Mouse (Mus musculus): ENCODE measurements around the gene Rnaseh2c. TPM values are rescaled to one million over a fixed set of nuclear protein-coding genes. Genes with fewer than 3 reads are reported as not detected.
A peak's percentile ranks its signal among the peaks of the same experiment; 100 is the strongest.

The Rnaseh2c gene
- total RNA-seq, 2 experiments from 2014 or later = 94.6 to 116 TPM

DNA sequence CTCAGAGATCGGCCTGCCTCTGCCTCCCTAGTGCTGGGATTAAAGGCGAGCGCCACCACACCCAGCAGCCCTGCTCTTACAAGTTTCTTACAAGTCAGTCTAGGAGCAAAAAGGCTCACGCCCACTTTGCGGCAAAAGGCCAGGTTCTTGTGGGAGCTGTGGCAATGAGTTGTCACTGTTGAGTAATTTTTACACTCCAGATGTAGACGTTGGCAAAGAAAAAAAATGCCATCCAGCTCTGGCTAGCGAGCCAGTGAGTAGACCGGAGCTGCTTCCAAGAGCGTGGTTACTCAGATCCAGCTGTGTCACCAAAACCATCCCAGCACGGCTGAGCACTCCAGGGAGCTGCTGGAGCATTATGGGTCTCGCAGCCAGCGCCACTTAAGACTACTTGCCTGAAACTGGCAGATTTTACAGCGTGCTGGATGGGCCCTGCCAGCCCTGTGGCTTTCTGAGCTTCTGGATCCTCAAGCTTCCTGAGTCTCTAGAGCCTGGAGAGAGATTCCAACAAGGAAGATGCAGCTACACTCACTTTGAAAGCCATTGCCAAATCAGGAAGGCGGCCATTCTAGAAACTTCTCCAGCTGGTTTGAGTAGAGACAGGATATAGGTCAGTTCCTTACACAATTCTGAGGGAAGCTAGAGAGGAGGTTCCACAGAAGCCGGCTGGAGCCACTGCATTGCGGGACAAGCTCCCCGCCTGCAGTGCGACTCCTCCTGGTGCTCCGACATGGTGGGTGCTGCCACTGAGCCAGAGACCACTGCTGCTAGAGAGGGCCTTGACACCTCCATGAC, 29.1 kb upstream of the Rnaseh2c start:
- peak; percentile 41 for ATAC-seq (ENCODE audit: poor library complexity, severe bottlenecking)

DNA sequence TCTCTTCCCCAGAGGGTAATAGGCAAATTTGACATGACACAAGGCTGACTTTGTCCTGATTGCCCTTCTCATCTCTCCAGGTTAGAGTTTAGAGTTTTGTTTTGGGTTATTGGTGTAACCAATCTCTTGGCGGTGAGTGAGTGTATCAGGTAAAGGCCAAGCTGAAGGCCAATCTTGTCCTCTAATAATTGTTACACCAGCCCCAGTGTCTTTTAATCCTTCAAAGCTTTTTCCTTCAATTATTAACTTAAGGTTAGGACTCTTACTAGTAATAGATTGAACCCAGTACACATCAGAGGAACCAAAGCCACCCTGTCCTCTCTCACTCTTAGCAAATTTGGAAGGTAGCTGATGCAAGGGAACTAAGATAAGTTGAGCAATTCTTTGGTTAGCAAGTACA, 26.3 kb upstream of the Rnaseh2c start:
- ATAC-seq (ENCODE audit: poor library complexity, severe bottlenecking) = no peak

DNA sequence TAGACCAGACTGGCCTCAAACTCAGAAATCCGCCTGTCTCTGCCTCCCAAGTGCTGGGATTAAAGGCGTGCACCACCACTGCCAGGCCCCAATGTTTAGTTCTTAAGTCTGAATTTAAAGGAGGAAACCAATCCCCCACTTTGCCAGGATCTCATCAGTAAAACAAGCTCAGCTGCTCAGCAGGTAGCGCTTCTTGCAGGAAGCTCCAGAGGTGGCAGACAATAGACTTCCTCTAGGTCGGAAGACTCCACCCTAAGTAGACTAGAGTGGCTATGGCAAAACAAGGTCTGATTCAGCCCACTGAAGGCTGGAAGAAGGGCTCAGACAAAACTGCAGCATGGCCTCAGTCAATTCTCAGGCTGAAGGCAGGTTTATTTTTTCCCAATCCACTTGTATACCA, 21.7 kb upstream of the Rnaseh2c start:
- ATAC-seq (ENCODE audit: poor library complexity, severe bottlenecking) = no peak

DNA sequence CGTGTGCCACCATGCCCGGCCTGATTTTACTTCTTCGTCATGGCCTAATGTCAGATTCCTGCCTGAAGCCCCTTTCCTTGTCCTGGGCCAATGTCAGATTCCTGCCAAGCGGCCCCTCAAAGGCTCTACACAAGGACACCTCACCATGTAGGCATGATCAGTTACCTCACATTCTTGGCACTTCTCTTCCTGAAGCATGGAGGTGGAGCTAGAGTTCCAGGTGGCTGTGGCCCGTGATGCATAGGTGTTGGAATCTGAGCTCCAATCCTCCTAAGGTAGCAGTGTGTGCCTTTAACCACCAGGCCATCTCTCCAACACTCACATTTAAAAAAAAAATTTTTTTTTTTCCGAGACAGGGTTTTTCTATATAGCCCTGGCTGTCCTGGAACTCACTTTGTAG, 20.9 kb upstream of the Rnaseh2c start:
- no peak for ATAC-seq (ENCODE audit: poor library complexity, severe bottlenecking)

DNA sequence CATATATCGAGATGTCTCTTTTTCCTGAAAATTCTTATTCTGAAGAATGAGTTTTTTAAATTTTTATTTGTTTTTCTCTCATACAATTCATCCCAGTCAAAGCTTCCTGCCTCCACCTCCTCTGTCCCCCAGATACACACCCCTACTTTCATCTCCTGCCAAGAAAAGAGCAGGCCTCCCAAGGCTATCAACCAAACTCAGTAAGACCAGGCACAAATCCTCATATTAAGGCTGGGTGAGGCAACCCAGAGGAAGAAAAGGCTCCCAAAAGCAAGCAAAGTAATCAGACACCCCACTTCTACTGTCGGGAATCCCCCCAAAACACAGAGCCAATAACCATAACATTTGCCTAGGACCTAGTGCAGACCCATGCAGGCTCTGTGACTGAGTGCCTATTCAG, 19.7 kb upstream of the Rnaseh2c start:
- no peak for ATAC-seq (ENCODE audit: poor library complexity, severe bottlenecking)

DNA sequence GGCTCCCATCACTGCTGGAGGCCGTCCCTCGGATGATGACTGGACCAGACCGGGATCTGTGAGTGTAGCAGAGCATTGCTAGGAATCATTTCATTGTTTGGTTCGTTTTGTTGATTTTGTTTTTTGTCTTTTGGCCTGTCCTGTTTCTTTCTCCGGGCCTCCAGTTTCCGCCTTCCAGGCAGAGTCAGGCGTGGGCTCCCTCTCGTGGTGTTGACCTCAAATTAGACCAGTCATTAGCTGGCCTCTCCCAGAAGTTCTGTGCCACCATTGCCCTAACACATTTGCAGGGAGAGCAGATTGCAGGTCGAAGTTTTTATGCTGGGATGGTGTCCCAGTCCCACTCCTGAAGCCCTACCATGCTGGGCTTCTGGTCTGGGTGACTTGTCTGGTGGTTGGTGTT, 12.5 kb upstream of the Rnaseh2c start:
- no peak for ATAC-seq (ENCODE audit: poor library complexity, severe bottlenecking)

DNA sequence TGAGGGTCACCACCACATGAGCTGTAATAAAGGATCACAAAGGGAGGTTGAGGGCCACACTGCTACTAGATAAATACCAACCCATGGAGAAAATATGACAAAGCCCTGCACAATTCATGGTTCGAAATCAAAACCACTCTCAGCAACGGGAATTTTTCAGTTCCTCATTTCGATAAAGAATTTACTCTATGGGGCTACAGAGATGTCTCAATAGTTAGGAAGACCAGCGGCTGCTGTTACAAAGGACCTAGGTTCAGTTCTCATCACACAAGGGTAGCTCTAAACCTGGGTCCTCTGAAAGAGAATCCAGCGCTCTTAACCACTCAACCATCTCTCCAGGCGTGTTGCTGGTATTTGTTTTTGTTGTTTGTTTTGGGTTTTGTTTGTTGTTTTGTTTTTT, 9.8 kb upstream of the Rnaseh2c start:
- ATAC-seq (ENCODE audit: poor library complexity, severe bottlenecking) = no peak

DNA sequence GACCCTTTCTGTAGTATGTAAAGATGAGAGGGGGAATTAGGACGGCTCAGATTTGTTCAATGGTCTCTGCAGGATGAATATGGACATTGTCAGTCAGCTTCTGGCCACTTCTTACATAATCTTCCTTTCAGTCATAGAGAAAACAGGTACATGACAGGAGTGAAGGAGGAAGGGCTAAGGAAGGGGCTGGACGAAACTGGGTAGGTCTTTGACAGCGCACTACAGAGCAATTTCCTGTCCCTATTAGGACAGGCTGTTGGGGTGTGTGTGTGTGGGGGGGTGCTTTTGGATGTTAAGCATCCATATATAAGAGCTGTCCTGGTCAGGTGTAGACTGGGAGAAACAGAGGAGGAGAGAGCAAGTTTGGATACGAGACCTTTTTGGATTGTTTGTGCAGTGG, 2.4 kb upstream of the Rnaseh2c start:
- ATAC-seq (ENCODE audit: poor library complexity, severe bottlenecking) = peak; percentile 78

DNA sequence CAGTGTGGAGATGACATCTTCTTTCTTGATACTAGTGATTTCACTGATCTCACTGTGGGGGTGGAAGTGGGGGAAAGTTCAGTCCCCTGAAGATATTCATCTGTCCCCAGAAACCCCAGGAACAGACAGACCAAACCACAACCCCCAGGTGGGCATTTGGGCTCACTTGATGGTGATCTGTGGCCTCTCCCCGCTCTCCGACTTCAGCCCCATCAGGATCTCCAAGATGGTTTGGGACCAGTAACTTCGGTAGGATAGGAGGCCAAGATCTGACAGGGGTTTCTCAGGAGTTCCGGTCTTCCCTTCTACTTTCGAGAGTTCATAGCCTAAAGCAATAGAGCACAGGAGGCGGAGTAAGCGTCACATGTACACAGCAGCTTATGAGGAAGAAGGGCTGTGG, 2.0 kb downstream of the Rnaseh2c start:
- ATAC-seq (ENCODE audit: poor library complexity, severe bottlenecking) = no peak

DNA sequence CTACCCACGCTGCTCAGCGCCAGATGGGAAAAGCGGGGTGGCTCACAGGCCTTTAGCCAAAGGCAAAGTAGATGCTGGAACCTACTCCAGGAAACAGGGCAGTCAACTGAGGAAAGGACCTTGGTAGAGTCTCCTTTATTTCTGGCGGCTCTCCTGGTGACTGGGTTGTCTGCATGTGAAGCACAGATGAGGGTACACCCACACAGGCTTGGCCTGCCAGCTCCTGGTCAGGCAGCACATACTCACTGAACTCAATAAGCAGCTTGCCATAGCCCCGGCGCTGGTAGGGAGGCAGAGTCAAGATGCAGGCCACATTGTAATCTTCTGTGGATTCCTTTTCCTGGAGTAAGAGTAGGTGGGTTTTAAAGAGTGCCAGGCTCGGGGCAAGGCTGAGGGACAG, 3.5 kb downstream of the Rnaseh2c start:
- ATAC-seq (ENCODE audit: poor library complexity, severe bottlenecking) = no peak

DNA sequence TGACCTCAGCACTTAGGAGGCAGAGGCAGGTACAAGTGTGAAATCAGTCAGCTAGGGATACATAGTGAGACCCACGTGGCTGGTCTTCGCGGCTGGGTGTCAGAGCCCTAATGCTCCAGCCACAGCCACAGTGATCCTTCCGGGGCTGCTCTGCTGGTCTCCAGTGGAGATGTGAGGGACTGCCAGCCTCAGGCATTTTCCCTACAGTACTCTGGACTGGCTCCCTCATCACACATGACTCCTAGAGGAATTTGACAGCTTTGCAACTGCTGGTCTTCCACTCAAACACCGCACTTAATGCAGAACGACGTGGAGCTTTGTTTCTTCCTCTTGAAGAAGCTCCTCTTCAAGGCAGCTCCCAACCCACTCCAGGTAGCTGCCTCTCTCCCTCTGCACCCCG, 4.5 kb downstream of the Rnaseh2c start:
- no peak for ATAC-seq (ENCODE audit: poor library complexity, severe bottlenecking)

DNA sequence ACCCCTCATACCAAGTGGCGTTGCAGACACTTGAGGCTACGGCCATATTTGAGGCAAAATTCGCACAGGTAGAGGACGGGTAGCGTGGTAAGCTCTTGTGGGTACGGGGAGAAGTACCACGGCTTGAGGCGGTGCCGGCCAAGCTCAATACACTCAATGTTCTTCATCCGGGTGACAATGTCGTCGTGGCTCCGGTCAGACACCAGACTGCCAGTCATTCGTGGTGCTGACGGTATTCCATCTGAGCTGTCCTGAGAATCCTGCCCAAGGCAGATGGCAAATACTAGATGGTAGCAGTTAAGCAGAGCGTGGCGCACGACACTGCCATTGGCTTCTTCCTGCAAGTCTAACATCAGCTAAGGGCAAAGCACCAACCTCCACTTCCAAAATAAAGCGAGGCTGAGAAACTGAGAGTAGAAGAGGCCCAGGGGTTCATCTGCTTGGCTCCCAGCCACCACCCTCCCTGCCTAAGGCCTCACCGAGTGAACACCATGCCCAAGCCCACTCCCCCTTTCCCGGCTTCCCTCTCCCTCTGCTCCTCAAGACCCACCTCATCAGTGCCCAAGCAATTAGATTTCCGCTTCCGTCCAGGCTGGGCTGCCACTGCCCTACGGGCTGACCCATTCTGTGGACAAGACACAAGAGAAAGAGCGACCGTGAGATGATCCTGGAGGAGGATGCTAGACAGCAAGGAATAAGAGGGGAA, 6.2 kb downstream of the Rnaseh2c start:
- no peak for ATAC-seq (ENCODE audit: poor library complexity, severe bottlenecking)

DNA sequence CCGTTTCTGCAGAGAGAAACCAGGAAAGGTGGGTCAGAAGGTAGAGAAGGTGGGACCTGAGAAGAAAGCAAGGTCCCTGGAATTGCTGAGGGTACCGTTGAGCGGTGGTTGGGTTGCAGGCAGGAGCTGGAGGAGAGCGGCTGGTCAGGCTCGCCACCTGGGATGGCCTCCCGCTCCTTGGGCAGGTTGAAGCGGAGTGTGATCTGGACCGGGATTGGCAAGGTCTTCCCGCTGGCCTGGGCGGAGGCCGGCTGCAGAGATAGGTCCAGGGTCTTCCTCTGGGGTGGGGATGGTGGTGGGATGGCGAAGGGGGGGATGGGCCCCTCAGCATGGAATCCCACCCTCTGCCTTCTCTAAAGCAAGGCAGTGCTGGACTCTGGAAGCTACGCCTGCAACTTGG, 7.0 kb downstream of the Rnaseh2c start:
- no peak for ATAC-seq (ENCODE audit: poor library complexity, severe bottlenecking)

DNA sequence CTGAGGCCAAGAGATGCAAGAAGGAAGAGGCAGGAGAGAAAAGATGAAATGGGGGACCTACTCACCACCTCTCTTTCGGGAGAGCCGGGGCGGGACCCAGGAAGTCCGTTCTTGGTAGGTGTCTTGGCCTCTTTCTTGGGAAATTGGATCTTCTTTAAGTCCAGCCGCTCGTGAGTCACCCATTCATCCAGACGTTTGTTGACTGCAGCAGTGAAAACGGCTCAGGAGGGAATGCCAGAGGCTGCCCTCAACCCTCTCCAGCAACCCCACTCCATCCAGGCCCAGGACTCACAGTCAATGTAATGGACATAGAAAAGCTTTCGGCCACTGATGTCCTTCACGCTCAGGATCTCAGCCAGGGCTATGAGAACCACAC, 7.5 kb downstream of the Rnaseh2c start:
- ATAC-seq (ENCODE audit: poor library complexity, severe bottlenecking) = no peak

DNA sequence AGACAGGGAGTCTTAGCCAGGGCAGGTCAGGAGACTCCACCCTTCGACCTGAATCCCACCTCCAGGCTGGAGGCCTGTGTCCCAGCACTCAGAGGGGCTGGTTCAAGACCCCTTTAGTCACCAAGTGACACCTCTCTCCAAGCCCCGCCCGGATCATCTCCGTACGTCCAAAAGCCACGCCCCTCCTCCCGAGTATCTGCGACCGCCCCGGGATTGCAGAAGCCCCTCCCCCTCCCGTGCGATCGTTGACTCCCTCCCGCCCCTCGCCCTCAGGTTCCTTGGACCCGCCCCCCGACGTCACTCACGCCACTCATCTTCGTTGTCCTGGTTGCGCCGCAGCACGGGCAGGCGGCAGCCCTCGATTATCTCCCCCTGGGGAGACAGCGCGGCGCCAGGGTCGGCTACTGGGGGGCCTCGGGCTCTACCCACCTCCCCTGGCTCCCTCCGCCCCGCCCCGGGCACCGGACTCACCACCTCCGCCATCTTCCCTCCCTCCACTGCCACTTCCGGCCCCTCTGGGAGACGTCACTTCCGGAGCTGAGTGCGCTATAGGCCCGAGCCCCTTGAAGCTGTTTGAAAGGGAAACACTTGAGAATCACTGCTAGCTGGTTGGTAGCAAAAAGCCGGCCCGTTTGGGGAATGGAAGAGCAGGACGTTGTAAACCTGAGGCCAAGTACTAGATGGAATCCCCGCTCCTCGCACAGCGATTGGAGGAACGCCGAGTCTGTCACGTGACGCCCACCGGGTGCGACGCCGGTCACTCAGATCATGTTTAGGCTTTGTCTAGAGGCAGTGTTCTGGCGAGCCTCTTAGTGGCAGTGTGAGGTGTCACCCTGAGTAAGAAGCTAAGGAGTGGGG, 8.1 kb downstream of the Rnaseh2c start, which contains the start of gene Kat5:
Kat5 (minus strand) TSS at position 691 of the 858 bp plus-strand sequence.
- peak; percentile 91 for ATAC-seq (ENCODE audit: poor library complexity, severe bottlenecking)

DNA sequence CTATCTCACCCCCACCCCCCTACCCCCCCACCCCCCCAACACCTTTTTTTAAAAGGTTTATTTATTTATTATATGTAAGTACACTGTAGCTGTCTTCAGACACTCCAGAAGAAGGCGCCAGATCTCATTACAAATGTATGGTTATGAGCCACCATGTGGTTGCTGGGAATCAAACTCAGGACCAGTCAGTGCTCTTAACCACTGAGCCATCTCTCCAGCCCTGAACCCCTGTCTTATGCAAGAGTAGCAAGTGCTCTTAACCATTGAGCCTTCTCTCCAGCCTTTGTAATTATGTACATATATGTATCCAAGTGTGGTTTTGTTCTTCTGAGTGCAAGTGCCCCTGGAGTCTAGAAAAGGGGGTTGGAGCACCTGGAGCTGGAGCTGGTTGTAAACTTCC, 10.3 kb downstream of the Rnaseh2c start:
- no peak for ATAC-seq (ENCODE audit: poor library complexity, severe bottlenecking)

DNA sequence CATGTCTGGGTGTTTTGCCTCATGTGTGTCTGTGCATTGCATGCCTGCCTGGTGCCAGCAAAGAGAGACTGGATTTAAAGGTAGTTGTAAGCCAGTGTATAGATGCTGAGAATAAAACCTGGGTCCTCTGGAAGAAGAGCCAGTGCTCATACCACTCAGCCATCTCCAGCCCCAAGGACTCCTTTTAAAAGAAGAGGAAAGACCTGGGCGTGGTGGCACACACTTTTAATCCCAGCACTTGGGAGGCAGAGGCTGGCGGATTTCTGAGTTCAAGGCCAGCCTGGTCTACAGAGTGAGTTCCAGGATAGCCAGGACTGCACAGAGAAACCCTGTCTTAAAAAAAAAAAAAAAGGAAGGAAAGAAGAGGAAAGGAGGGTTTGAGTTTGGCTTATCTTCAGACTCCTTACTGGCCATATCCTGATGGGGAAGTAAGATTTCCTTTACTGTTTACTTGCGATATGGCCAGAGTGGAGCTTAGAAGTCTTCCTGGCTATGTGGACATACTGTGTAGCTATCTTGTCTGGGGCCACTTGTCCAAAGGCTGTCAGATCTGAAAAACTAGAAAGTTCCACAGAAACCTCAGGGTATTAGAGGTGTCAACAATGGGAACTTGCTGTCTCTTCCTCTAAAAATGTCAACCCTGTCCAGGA, 11.2 kb downstream of the Rnaseh2c start:
- no peak for ATAC-seq (ENCODE audit: poor library complexity, severe bottlenecking)

DNA sequence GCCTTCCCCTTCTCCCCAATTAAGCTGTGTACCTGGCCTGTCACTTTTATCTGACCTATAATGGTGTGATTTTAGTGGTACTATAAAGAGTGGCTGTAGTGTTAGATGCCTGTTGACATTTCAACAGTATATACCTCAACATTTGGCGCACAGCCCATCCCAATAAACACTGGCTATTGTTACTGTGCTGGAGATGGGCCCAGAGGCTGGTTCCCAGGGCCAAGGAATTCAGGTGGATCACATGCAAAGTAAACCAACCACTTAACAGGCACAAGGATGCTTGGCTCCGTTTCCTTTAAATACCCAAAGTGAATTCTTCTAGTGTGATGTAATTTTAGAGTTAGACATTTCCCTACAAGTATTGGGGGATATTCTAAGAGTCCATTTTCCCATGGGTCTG, 13.3 kb downstream of the Rnaseh2c start:
- ATAC-seq (ENCODE audit: poor library complexity, severe bottlenecking) = no peak

DNA sequence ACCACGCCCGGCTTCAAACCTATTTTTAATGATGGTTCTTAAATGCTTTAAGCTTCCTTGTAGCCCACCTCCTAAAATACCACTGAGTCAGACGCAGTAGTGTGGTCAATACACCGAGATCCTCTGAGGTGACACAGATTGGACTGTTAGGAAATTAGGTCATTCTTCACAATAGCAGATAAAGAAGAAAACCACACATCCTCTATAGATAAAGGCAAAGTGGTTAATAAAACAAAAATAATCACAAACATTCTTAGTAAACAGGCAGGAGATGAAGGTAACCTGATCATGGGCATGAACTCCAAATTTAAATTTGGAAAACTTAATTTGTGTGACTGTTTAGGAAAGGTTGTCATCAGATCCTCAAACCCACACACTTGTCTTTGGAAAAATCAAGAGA, 18.3 kb downstream of the Rnaseh2c start:
- ATAC-seq (ENCODE audit: poor library complexity, severe bottlenecking) = no peak

DNA sequence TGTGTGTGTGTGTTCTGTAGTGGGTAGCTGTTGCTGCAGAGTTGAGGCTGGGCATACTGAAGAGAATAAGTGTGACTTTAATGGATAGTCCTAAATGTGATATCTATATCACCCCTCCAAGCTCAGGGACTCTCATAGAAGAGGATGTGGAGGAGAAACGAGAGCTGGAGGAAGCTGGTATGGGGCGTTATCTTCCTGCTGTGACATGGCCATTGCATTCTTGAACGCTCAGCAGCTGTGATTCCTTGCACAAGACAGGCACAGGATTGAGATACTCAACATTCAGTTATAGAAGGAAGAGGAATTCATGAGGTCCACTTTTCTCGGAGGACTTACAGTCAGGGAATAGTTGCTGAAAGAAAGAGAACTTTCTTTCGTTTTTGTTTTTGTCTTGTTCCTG, 20.2 kb downstream of the Rnaseh2c start:
- ATAC-seq (ENCODE audit: poor library complexity, severe bottlenecking) = 0 out of 2 replicates have a peak, but pooled peaks have one; percentile 45

DNA sequence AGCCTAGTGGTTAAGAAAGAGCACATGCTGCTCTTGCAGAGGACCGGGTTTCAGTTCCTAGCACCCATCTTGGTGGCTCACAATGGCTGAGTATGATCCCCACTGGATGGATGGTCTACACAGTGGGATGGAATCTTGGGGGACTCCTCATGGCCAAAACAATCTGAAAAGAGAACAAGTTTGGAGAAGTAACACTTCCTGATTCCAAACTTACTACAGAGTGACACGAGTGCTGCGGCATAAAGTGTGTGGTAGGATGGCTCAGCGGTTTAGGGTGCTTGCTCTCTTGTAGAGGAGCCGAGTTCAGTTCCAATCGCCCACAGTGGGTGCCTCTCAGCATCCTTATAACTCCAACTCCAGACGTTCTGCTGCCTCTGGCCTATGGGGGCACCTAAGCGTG, 23.6 kb downstream of the Rnaseh2c start:
- peak; percentile 57 for ATAC-seq (ENCODE audit: poor library complexity, severe bottlenecking)
